Mouse (Mus musculus) neutrophil, adult 5-6 weeks (primary cell): Measurements from ENCODE around the gene Kif26b. TPM values are rescaled to one million over a fixed set of nuclear protein-coding genes. Genes with fewer than 3 reads are reported as not detected.

Experiments used
- ATAC-seq: fragments of 151-379, 151-347 bp; 2 replicates; pipeline ENCODE4 v1.8.0; 2017; ENCODE audit warnings: mild to moderate bottlenecking, moderate TSS enrichment; ENCODE audit not compliant: insufficient number of reproducible peaks, poor library complexity, low FRiP score, severe bottlenecking; ENCODE audit errors: extremely low read depth
- total RNA-seq: library from RNA; stranded (forward); fragments of 200-1000 nt; gene quantifications from 2 replicates; pipeline ENCODE4 v1.2.3, GENCODE M21; 2017

The Kif26b gene
- total RNA-seq, 1 experiment from 2014 or later: 0.23 TPM

DNA sequence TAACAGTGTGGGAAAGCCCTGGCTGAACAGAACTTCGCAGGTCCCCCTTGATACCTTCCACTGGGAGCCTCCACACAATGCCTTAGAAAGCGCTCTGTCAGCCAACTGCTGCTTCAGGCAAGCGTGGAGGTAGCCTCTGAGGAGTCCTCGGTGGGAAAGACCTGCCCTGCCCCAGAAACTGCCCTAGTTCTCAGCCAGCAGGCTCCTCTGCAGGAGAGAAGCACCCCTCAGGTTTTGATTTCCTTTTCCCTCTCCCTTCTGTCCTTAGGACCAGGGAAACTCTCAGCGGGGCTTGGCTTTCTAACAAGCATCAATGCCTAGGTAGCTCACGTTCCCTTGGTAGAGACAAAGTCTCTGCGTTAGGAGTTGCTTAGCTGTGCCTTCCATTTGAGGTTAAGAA, 215.6 kb downstream of the Kif26b start:
- no peak for ATAC-seq

DNA sequence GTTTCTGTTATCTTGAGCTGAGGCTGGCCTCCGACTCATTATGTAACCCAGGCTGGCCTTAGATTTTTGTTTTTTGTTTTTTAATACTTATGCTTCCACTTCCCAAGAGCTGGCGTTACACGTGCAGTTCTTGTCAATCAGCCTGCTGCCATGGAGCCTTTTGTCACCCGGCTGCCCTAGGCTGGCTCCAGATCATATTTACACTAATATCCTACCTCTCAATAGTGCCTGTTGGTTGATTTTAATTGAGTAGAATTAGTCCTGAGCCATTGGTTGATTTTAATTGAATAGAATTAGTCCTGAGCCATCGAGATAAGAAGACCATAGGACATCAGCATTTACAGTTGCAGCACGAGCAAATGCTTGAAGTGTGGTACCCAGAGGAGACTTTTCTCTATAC, 216.0 kb downstream of the Kif26b start:
- no peak for ATAC-seq

DNA sequence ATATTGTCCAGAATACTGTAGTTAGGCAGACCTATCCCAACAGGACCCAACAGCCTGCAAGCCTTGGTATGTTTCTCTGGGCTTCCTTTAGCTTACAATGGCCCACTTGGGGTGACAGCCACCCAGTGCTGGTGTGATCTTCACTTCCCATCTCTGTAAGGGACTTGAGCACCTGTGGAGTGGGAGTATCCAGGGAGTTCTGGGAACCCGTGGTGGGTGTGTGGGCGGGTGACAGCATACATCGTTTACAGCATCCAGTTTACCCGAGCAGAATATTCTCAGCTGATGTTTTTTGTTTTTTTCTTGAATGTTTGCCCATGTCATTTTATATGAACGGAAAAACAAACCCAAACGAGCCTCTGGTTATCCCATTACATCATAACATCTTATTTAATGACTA, 216.5 kb downstream of the Kif26b start:
- no peak for ATAC-seq

DNA sequence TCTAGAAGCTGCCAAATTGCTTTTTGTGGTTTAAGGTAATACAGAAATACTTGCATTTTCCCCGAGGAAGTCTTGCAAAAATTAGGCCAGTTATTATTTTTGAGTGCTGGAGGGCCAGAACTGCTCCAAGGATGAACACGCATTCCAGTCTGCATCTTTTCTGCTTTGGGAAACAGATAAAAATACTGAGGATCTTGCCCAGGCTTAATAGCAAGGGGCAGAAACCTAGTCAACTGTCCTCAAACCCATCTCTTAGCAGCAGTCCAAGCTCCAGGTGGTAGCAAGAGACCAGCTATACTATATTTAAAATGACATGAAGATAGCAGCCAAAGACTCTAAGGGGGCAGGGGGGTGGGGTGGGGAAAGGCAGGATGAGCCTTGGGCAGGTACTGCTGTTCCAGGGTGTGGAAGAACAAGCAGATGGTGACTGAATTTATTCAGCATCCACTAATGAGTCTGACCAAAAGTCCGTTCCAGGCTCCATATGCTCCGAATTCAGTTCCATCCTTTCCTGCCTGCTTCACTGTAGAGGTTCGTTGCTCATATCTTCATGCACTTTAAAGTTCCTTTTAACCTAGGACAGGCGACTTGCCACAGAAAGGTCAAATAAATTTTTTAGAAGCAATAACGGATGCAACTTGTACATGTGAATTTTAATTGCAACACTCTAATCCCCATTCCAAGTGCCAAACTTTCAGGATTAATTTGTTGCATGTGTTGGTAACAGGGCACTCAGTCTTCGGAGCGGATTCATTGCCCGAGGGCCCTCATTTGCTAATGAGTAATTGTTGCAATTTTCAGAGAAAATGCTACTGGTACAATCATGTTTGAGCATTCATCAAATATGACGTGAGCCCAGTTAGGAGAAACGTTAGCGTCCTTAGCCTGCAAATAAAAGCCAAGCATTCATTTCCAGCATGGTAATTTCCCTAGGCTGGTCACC, 218.6 kb downstream of the Kif26b start:
- ATAC-seq: no peak

DNA sequence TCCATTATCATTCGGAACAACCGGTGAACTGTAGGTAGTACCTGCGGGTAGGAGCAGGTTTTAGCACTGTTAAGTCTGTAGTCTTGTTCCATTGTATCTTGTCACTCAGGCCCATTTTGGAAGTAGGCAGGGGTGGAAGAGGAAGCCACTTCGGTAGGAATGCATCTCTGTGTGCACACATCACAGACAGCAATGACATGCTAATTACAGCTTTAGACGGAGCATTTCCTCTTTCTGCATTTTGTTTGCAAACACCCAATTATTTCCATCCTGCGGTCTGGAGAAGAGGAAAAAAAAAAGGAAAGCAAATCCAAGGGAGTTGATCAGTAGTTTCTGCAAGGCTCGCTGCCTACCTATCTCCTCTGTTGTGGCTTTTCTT, 219.3 kb downstream of the Kif26b start:
- ATAC-seq: no peak

DNA sequence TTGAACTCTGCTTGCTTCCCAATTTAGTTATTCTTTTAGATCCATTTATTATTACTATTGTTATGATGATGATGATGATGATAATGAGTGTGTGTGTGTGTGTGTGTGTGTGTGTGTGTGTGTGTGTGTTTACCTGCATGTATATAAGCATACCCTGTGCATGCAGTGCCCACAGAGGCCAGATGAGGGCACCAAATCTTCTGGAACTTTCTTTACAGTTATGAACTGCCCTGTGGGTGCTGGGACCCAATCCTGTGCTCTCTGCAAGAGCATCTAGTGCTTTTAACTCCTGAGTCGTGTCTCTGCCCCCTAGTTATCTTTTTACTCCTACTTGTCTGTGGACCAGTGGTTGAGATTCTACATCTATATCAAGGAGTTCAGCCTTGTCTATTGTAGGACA, 219.7 kb downstream of the Kif26b start:
- ATAC-seq: no peak

DNA sequence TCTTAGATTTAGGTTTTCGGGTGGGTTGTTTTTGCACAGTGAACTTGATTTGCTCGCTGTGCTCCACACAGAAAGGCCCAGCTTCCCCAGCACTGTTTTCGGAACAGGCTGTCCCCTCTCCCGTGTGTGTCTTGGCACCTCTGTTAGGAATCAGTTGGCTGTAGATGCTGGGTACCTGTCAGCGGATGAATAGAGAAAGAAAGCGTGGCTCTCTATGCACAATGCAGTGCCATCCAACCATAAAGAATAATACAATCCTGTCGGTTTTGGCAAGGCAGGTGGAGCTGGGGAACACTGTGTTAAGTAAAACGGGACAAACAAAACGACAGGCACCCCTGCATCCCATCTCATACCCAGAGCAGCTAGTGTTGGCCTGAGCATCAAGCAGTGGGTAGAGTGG, 220.9 kb downstream of the Kif26b start:
- no peak for ATAC-seq

DNA sequence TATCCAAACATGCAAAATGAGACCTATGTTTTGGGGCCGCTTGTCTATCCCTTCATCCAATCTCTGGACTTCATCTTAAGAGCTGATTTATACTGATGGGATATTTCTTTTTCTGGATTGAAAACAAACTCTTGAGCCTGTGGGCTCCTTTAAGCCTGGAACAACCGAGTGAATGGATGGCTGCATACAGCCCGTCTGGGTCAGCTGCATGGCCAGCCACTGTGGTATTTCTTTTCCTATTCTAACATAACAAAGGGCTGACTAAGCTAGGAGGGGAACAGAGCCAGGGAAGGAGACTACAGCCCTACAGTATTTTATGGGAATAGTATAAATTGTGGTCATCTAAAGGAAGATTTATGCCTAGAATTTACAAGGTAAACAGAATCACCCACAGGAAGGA, 229.5 kb downstream of the Kif26b start:
- ATAC-seq: no peak

DNA sequence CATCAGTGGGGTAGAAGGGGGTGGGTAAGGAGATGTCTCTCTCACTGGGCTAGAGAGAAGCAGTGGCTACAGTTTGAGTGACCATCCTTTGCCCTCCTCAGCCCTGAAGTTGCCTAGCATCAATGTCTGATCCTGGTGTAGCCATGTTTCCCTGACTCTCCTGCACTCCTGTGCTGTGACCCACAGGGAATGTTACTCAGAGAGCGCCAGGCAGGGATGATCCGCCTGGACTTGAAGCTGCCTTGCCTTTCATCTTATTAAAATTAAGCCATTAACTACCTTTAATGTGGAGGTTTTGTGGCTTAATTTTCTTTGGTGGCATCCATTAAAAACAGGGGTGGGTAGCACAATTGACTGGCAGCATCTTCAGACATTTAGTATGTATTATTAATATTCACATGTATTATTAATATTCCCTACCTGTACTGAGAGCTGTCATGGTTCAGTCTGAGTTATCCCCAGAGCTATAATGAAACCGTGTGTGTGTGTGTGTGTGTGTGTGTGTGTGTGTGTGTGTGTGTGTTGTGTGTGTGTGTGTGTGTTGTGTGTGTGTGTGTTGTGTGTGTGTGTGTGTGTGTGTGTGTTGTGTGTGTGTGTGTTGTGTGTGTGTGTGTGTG, 233.3 kb downstream of the Kif26b start:
- ATAC-seq: no peak

DNA sequence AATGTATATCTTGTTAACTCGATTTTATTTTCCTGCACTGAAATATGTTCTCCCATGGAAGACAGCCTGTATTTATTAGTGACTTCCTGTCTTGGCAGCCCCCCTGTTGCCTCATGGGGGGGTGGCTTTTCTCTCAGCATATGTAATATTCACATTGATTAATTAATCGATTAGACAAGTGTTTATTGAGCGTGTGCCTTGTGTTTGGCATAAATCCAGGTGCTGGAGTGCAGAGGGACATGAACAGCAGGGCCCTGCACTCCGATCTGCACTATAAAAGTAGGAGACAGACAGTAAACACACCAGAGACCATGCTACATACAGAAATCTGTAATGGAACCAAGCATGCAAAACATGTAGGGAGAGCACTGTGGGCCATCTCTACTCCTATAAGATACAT, 236.0 kb downstream of the Kif26b start:
- no peak for ATAC-seq

DNA sequence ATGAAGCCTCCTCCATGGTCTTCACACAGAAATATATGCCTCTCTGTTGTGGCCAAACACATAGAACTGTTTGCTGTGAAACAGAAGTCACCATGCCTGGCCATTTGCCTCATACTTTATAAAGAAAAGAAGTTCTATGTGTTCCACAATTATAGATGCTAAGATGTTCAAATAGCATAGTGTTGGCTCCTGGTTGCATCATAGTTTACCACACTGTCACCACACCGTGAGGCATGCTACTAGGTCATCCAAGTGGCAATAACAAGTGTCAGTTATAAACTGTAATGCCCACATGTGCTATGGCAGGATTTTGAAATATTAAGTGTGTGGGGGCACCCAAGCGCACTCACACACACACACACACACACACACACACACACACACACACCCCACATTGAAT, 236.7 kb downstream of the Kif26b start:
- no peak for ATAC-seq

DNA sequence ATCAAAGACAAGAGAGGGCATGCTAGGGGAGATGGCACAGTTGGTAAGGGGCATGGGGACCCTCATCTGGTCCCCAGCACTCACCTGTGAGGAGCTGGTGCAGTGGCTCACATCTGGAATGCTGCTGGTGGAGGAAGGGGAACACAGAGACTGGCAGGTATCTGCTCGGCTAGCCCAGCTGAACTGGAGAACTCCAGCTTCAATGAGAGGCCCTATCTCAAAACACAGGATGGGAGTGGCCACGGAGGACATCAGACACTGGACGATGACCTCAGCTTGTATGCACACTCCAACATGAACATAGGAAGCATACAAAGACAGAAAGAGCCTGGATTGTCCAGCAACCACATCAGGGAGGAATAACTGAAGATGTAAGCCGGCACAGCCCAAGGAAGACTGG, 240.1 kb downstream of the Kif26b start:
- no peak for ATAC-seq

DNA sequence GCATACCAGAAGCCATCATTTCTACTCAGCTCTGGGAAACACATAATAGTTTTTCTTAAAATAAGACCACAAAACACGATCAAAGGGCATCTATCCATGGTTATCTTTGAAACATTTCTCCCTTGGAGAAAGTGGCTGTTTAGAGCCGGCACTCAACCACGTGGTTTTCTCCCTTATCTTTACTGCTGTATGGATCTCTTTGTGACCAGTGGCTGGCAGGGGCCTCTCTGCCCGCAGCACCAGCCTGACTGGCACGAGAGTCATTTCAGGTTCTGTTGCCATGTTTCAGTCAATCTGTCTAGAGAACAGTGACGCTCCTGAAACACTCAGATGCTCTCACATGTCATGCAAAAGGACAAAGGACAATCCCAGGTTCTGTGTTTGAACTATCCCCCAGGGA, 241.1 kb downstream of the Kif26b start:
- no peak for ATAC-seq

DNA sequence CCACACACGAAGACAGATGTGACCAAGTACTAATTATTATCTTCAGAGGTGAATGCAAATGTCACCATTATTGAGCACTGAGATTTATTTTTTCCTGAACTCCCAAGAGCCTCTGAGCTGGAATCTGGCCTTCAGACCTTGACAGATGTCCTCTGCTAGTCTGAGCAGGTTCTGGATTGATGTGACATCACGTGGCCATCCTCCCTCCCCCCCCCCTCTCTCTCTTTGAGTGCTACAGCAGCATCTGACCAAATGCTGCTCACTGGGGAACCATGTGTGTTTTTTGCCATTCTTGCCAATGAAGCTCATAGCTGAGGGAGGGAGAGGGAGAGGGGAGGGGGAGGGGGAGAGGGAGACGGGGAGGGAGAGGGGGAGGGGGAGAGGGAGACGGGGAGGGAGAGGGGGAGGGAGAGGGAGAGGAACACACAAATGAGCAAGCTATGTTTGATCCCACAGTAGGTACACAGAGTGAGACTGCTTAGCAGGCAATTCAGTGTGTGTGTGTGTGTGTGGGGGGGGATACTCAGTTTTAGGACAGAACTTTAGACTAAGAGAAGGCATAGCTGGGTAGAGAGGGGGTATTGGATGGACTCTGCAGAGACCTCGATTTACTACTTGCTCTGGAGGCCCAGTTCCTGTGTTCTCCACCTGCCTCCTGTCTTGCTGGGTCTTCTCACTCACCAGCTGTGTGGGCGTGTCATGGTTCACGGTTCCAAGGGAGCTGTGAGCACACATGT, 241.9 kb downstream of the Kif26b start:
- no peak for ATAC-seq

DNA sequence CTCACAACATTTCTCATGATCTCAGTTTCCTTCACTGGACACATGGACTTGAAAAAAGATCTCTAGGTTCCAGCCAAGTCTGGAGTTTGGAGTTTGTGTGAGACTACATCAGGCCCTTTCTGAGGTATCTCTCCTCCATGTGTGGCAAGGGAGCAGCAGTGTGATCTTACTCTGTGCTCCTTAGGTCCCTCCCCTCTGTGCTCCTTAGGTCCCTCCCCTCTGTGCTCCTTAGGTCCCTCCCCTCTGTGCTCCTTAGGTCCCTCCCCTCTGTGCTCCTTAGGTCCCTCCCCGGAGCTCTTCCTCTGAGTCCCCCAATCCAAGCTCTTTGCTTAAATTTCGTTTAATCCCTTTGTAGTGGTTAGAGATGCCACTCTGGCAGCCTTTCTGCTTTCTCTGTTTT, 250.8 kb downstream of the Kif26b start:
- ATAC-seq: no peak

DNA sequence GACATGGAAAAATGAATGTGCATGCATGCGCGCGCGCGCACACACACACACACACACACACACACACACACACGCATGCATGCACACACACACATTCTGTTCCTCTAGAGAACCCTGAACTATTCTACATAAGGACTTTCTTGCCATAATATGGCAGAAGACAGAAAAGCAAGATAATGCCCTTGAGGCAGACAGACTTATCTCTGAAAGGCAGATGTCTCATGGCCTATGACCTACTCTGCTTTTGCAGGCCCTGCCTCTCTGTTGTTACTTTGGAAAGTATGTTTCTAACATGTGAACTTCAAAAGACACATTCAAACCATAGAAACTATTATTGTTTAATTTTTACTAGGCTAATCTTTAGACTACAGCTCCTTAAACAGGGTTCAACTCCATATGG, 255.1 kb downstream of the Kif26b start:
- no peak for ATAC-seq

DNA sequence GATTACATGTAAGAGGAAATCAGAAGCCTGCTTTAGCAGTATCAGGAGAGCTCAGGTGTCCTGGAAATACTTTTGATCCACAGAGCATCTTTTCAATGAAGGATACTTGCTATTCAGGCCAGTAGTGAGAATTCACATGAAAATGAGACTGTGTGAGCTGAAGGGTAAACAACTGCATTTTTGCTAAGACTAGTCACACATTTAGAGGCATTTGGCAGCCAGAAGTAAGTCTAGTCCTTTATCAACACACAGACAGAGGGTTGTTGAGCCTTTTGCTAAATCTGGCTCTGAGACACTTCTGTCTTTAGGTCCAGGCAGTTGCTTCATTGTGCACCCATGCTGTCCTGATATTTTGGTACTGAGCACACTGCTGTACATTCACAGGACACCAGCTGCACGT, 262.3 kb downstream of the Kif26b start:
- no peak for ATAC-seq

DNA sequence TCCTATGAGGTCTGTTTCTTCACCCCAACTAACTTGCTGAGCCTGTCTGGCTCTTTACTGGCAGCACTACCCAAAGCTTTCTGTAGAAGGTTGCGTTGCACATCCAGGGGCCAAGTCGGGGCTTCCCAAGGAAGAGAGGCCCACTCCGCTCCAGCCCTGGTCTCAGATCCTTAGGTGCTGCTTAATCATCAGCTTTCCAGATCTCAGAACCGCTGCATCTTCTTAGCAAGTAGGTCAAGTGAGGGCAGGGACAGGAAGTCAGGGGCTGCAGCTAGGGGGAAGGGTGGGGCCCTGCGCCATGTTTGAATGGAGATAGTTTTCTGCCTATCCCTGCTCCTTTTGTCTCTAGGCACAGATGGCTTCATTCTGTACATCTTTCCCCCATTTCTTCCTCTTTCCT, 263.8 kb downstream of the Kif26b start:
- ATAC-seq: no peak

DNA sequence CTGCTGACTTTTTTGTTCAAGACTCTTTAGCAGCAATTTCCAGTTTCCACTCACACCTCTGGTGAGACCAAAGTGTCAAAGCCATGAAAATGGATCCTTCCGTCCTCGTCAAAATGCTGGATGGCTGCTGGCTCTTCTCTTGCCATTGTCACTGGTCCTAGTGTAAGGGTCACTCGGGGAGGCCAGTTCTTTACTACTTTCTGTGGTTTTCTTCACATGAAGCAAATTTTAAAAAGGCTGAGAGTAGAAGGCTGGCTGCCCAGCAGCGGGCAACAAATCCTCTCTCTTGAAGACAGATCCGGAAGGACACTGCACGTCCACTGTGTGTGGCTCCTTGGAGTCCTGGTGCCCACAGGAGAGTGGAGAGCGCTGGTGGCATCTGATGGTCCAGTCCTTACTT, 265.9 kb downstream of the Kif26b start:
- ATAC-seq: no peak

DNA sequence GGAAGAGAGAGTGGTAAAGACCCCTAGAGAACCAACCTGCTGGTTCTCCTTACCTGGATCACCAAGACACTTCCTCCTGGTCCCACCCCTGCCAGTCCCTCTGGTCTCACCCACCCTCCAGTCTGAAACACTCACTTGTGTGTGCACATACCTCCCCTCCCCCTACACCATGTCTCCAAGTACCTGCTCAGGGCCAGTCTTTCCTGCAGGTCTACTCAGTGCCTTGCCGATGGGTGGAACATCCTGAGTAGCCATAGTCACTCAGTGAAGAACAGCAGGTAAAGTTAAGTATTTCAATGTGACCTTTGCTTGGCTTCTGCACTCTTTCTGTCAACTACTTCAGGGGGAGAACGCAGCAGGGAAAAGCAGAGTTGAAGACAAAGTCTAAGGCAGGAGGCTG, 268.5 kb downstream of the Kif26b start:
- ATAC-seq: no peak
